Mouse (Mus musculus): ENCODE results near the gene Mxi1. TPM values are rescaled to one million over a fixed set of nuclear protein-coding genes. Genes with fewer than 3 reads are reported as not detected.
"Not testable (repeated sequence)": the region's sequence is repeated elsewhere in the genome, so short reads cannot be mapped to it uniquely, and the experiment has no call there.

Gene Mxi1
- total RNA-seq, 4 experiments from 2014 or later: 38.7 to 49.2 (median 46.0) TPM

DNA sequence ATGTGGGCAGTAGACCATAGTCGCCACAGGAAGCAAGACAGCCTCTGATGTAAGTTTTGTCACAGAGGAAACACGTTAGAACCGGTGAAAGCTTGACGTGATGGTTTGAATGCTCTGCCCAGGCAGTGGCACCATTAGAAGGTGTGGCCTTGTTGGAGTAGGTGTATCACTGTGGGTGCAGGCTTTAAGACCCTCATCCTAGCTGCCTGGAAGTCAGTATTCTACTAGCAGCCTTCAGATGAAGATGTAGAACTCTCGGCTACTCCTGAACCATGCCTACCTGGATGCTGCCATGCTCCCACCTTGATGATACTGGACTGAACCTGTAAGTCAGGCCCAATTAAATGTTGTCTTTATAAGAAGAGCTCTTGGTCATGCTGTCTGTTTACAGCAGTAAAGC is 85.5 kb downstream of the Mxi1 start:
- DNase-seq (ENCODE audit: low spot score): not testable (repeated sequence)

DNA sequence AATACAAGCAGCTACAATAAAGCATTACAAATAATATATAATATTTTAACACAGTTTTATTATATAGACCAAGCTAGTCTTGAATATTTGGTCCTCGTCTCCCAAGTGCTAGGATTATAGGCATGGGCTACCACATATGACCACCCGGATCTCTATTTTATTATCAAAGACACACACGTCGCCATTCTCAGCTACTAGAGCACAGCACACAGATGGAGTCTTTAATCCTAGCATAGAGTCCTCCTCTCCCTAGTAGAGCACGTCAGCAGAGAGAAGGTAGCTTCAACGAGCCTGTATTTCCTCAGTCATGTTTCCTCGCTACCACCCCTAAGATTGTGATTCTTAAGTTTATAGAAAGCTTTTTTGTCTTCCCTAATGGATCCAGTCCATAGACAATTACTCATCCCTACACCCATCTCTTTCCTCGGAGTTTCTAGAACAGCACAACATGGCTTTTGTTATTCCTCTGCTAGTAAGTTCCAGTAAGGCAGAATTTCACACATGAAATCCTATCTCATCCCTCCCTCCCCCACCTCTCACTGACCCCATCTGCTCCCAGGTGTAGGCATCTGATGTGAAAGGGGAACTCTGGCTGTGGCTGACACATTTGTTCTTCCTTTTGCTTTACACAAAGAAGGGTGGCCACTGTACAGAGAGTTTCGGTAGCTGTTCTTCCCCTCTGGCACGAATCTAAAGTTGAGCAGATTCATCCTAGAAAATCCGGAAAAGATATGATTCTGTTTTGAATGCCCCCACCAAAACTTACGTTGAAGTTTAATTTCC is 87.3 kb downstream of the Mxi1 start:
- no peak for DNase-seq (ENCODE audit: low spot score)

DNA sequence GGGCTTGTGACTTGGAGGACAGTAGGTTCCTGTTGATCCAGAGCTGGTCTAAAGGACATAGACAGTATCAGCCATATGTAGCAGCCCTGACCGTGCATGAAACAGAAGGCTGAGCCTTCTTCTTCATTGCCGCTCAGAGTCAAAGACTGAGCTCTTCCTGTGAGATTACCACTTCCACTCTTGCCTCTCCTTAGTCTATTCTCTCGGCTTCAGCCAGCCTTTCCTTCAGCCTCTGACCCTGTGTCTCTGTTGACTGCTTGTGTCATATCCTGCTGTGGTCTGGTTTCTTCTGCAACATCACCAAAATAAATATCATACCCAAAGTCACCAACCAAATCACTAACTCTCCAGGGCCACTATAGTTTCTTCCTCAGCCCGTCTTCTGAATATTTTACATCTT is 88.9 kb downstream of the Mxi1 start:
- DNase-seq (ENCODE audit: low spot score): no peak

DNA sequence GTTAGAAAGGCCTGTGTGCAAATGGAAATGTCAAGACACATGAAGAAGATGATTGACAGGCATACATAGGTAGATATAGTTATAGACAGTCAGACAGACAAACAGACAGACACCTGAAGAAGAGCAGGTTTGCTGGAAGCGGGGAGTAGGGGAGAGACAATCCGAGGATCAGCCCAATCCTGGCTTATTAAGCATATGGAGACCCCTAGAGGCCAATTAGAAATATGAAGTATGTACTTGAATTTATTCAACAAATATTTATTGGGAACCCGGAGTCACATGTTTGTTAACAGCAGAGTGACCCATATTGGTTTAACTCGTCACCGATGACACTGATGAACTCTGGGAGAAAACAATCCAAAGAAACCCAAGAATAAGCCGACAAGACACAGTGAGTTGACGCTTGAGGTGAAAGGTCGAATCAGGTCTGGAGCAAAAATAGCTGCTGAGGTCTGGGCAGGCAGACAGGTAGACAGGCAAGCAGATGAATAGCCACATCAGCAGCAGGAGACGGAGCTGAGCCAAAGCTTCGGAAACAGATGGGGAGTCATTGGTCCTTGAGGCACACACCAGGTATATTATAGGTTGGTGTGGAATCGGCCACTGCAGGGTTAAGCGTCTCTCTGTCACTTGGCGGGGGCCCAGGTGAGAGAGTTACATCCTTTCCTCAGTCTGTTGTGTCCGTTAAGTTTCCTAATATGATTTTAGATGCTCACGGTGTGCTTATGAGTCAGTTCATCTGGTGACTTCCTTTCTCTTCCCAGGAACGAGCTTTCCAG is 90.2 kb downstream of the Mxi1 start:
- no peak for DNase-seq (ENCODE audit: low spot score)

DNA sequence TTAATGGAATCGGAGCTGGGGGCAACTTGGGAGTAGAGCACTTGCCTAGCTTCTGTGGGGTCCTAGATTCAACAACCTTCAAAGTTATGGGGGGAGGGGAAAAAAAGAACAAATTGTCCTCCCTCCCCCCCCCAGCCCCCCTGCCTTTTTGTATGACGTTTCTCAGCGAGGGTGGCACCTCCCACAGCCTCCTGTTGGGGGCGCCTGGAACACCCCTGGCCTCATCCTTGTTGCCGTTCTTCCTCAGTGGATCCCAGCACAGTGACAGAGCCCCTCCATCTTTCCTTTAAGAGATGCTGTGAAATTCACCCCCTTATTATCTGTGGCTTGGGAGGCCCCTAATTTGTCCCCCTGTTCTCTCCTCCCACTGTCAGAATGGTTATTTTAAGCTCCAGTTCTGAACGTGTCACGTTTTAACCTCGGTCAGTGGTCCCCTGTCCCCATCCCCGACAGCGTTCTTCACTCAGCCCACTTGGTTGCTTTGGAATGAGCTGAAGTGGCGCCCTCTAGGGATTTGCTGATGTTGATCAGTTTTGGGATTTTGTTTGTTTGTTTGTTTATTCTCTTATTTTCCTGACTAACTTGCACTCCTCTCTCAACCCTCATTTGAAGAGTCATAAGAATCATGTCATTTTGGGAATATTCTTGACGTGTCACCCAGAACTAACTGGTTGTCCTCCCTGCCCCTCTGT is 92.6 kb downstream of the Mxi1 start:
- no peak for DNase-seq (ENCODE audit: low spot score)

DNA sequence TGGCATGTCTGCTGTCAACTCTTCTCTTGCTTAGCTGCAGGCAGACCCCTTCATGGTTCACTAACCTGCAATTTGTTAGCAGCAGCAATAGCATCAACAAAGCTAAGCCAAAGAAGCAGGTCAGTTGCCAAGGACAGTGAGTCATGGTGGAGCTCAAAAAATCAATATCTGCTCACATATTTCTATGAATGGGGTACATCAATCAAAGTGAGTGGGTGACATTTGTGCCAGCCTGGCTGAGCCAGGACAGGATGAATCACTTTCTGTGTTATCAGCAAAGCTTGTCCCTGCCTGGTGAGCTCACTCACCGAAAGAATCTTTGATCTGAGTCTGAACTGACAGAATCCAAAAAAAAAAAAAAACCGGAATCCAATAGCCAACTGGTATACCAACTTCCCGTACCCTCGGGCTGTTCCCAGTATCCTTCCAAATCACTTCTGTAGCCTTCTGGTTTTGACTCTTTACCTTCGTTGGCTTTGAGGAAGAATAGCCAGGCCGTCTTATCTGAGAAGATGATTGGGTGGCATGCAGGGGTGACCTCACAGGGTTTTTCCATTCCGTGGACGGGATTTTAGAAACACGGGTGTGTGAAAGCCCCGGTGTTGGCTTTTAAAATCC is 94.0 kb downstream of the Mxi1 start:
- DNase-seq (ENCODE audit: low spot score): no peak

DNA sequence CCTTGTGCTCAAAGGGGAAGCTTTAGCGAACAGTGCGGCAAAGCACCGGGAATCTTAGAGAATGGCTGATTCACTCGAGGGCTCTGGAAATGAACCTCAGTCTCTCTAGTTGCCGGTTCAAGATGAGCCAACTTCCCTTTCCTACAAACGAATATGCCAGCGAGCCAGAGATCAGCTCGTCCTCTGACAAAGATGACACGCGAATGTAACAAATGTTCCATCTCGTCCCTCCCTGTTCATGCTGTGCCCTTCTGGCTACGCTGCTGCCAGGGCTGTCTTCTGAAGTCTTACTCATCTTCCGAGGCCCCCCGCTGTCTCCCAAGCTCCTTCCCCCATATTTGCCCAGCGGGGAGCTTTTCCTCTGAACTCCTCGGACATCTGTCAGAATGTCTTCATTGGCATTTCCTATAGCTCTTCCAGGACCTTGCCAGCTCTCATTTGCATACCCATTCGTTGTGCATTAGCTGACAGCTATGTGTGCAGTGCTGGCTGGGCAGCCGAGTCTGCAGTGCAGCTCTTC is 94.6 kb downstream of the Mxi1 start:
- no peak for DNase-seq (ENCODE audit: low spot score)

DNA sequence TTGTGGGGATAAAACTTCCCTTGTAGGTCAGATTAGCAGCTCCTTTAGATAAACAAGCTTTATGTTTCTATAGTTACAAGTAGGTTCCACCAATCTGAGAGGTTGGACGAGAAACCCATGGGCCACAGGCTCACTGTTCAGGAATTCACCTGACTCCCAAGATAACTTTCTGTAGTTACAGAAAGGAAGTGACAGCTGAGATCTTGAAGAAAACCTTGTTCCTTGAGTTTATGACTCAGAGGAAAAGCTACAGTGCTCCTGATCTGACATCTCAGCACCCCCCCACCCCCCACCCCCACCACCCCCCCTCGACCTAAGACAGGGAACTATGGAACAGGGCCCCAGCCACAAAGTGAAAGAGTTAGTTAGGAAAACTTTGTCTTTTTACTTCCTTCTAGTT is 95.5 kb downstream of the Mxi1 start:
- no peak for DNase-seq (ENCODE audit: low spot score)

DNA sequence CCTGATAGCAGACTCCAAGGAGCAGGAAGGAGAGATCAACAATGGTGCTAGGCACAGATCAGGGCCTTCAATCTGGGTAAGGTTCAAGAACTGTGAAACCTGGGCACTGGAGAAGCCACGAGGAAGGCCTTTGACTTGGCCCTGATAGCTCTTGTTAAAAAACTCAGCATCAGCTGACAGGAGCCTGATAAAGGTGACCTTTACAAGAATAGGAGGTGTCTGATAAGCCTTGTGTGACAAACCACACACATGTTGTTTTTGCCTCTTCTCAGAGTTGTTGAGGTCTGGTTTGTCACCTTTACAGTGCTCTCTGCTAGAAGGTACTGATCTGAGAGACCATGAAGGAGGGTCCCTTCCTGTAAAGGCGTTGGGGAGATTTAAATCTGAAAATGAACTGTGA is 97.0 kb downstream of the Mxi1 start:
- DNase-seq (ENCODE audit: low spot score): no peak

DNA sequence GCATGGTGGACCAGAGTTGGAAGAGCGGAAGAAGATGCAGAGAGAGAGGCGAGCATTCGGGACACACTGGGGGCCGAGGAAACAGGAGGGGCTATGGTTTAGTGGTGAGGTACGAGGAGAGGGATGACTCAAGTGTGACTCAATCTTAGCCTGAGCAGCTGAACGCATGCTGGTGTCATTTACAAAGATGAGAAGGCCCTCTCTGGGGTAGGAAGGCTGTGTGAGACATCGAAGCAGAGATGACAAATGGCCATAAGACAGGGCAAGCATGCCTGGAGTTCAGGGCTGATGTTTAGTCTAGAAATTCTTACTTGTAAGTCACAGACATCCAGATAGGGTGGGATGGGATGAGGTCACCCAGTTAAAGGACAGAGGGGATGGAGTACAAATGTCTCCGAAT is 98.1 kb downstream of the Mxi1 start:
- DNase-seq (ENCODE audit: low spot score): no peak

DNA sequence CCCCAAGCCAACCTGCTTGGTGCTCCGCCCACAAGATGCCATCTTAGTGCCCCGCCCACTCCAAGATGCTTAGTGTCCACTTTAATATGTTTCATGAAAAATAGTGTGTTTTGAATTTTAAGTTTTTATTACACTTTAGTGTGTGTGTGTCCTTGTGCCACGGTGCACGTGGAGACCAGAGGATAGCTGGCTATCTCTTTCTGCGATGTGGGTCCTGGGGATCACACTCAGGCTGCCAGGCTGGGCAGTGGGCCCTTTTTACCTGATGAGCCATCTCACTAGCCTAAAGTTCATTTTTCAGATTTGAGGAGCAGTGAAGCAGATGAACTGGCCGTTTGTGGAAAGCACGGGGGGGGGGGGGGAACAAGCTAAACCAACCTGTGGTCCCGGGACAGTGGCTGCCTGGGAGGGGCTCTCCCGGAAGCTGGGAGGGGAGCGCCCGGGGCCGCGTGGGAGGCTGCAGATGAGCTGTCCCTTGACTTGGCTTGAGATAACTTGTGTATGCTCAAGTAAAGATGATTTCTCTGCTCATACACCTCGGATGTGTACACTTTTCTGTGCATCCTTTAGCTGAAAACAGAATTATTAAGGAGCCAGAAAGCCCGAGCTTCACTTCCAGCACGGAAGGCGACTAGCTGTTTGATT is 99.5 kb downstream of the Mxi1 start:
- no peak for DNase-seq (ENCODE audit: low spot score)

DNA sequence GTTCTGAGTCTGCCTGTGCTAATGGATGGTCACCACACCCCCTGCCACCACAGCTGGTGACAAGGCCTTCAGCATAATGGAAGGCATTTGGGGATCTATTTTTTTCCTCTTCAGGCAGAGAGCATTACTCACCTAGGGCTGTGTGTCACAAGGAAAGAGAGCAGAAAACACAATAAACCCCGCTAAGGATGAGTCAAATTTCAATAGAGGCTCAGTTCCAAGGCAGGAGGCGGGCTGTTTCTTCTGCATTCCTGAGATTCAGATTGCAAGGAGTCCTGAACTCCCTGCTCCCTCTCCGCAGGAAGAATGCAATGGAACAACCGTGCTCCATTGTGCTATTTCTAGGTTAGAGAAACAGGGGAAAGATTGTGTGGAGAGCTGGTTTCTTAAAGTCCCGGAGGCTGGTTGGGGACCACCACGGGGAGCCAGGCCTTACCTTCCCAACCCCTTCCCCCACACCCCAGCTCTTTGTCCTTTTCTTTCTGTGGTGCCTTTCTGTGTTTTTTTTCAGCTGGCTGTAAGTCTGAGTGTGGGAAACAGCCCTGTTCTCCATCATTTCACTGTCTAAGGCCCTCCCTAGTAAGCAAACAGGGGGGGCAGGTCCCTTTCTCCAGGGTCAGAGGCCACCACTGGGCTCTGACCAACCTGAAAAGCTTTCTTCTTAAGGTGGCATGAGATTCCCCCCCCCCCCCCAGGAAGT is 102.0 kb downstream of the Mxi1 start:
- no peak for DNase-seq (ENCODE audit: low spot score)

DNA sequence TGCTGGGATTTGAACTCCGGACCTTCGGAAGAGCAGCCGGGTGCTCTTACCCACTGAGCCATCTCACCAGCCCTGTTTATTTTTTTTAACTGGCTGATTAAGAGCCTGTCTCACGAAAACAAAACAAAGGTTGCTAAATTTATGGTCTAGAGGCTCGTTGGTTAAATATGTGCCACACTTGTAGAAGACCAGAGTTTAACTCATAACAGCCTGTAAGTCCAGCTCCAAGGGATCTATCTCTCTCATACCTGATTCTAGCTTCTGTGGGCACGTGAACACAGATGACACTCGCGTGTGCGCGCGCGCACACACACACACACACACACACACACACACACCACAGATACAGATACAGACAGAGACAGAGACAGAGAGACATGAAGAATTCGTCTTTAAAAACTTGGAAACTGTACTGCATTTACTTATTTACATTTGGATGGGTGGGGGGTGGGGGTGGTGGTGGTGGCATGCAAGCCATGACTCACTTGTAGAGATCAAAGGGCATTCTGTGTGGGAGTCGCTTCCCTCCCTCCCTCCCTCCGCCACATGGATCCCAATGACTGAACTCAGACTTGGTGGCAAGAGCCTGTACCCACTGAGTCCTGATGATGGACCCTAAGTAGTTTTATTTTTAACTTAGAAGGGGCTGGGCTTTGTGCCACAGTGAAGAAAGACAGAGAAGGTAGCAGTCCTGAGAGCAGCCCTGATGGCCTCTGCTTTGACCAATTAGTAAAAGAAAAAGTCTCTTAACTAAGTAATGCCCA is 103.5 kb downstream of the Mxi1 start:
- no peak for DNase-seq (ENCODE audit: low spot score)

DNA sequence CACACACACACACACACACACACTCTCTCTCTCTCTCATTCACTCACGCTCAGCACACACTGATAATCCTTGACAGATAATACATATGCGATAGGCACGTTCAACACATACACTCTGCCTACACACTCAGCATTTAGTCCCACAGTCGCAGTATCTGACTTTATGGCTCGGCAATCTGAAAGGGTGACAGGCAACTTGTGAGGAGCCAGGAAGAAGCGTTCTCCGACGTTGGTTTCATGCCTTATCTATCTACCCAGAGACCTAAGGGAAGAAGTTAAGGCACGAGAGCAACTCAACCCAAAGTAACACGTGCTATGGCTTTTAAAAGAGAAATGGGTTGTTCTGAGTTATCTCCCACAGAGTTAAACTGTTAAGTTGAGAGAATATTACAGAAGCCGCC is 104.3 kb downstream of the Mxi1 start:
- DNase-seq (ENCODE audit: low spot score): no peak

DNA sequence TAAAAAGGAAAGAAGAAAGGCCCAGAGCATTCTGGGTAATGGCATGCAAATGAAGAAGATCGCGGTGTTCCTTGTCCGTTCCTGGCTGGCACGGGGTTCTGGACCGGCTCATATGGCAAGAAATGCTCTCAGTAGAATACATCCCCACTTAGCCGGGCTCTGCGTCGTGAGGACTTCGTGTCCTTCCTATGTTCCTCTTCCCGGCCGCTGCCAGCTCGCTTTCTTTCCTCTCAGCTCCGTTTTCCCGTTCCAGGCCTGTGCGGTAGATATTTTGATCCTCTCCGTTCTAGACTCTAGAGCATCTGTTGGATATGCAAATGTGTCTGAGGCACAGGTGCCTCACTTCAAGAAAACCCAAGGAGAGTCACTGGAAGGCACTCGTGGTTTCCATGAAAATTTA is 104.9 kb downstream of the Mxi1 start:
- DNase-seq (ENCODE audit: low spot score): no peak

DNA sequence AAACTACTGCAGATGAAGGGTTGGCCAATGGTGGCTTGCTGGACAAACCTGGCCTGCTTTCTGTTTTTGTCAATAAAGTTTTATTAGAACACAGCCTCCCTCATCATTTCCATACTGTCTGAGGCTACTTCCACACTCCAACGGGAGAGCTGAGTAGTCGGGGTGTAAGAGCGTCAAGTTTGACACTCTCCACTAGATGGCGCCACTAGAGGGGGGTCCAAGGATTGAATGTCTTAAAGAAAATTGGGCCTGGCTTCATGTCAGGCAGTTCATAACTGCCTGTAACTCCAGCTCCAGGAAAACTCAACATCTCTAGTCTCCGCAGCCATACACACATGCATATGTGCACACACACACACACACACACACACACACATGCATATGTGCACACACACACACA is 109.5 kb downstream of the Mxi1 start:
- peak; percentile 49 for DNase-seq (ENCODE audit: low spot score)

DNA sequence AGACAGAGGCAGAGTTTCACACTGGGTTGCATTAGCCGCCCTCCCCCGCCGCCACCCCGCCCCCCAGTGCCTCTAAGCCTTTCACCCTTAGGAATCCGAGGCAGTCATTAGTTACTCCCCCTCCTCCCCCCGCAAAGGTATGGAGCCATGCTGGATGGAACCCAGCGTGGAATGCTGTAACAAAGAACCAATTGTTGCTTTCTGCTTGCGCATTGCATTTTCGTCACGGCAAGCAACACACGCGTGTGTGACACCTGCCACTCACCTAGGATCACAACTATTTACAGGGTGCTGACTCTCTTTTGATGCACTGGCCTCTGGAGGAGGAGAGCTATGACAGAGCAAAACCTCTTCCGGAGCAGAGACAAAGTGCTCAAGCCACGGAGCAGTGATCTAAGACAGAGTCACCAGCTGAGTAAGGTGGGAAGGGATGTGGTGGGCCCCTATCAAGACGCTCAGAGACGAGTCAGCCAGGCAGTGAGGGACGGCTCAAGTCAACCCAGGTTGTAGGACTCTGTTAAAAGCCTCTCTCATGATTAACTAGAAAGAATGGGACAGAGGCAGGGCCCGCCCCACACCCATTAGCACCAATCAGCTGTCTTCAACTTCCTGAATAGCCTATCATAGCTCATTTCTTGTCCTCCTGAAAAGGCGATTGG is 110.7 kb downstream of the Mxi1 start:
- peak; percentile 80 for DNase-seq (ENCODE audit: low spot score)

DNA sequence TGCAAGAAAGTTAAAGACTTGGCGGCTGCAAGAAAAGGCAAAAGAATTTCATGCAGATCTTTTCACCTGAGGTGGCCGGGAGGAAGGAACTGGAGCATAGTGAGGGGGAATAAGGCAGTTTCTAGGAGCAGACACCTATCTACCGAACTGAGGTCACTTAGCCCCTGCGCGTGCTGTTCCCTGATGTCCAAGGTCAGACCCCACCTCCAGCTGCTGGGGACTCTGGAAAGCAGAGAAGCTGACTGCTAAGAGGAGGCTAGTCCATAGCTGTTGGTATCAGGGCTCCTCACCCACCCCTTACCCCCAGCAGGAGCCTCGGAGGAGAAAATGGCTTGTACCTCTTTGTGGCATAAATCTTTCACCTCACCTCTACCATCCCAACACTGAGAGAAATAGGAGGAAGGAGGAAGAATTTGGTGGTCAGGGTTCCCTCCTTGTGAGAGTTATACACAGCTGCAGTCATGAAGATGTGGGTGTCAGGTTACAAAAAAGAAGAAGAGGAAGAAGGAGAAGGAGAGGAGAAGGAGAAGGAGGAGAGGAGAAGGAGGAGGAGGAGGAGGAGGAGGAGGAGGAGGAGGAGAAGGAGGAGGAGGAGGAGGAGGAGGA is 111.4 kb downstream of the Mxi1 start:
- DNase-seq (ENCODE audit: low spot score): no peak

Measured in heart, adult 8-10 months (tissue).